Mouse (Mus musculus): ENCODE results near the gene Htra1. TPM values are rescaled to one million over a fixed set of nuclear protein-coding genes. Genes with fewer than 3 reads are reported as not detected.

Htra1 gene
- total and polyA plus RNA-seq, 3 experiments, result not detected

GRCm38 (mm10) chr7:131007221-131007620 is 71.3 kb downstream of the Htra1 start:
- no peak for DNase-seq (ENCODE audit: low read depth, low spot score)
- no peaks in the 10 kb centered on the region for H3K36me3 ChIP-seq (ENCODE audit: control insufficient read depth in 1 of 2, insufficient read depth in 2 of 2, low read length in 2 of 2)
- H3K9ac ChIP-seq (ENCODE audit: control insufficient read depth, low read depth, low read length, poor library complexity, severe bottlenecking), result no peak overlapping the region
- H3K27me3 ChIP-seq (ENCODE audit: control insufficient read depth in 1 of 2, insufficient read depth in 2 of 2, low read length in 2 of 2), result no peaks in the 10 kb centered on the region
- TF ChIP-seq NRF1 (IDR thresholded peaks at IDR 0.05; ENCODE audit: insufficient read depth, low read depth, low read length, poor library complexity, severe bottlenecking) (no peak), JUND (IDR thresholded peaks at IDR 0.05; ENCODE audit: low read depth, low read length) (no peak), ZKSCAN1 (IDR thresholded peaks at IDR 0.05; ENCODE audit: low read depth, low read length) (no peak), ZNF384 (IDR thresholded peaks at IDR 0.05; ENCODE audit: low read depth, low read length) (no peak), EP300 (IDR thresholded peaks at IDR 0.05; ENCODE audit: low read depth in 1 of 2, low read length in 2 of 2) (no peak), CHD2 (IDR thresholded peaks at IDR 0.05; ENCODE audit: low read length) (no peak), MAZ (IDR thresholded peaks at IDR 0.05; ENCODE audit: low read depth, low read length) (no peak), RCOR1 (IDR thresholded peaks at IDR 0.05; ENCODE audit: low read depth, low read length) (no peak), NELFE (IDR thresholded peaks at IDR 0.05; ENCODE audit: low read depth, low read length) (no peak), MEF2A (IDR thresholded peaks at IDR 0.05; ENCODE audit: extremely low read depth, insufficient replicate concordance, low read depth, low read length, poor library complexity, severe bottlenecking) (no peak), KAT2A (conservative IDR thresholded peaks at IDR 0.05; ENCODE audit: low read depth, low read length) (no peak), USF1 (IDR thresholded peaks at IDR 0.05; ENCODE audit: low read depth, low read length) (no peak), ZMIZ1 (IDR thresholded peaks at IDR 0.05; ENCODE audit: low read depth, low read length) (no peak), ETS1 (IDR thresholded peaks at IDR 0.05; ENCODE audit: low read depth, low read length) (no peak), ELF1 (IDR thresholded peaks at IDR 0.05; ENCODE audit: low read depth, low read length) (no peak), TAL1 (IDR thresholded peaks at IDR 0.05; ENCODE audit: low read length) (no peak), USF2 (IDR thresholded peaks at IDR 0.05; ENCODE audit: borderline replicate concordance in 1 of 2, insufficient read depth in 1 of 2, low read depth in 1 of 2, low read length in 2 of 2) (no peak), E2F4 (IDR thresholded peaks at IDR 0.05; ENCODE audit: borderline replicate concordance, low read depth, low read length) (no peak), TBP (IDR thresholded peaks at IDR 0.05; ENCODE audit: low read depth, low read length) (no peak)
- no peaks in the 10 kb centered on the region for H3K4me1 ChIP-seq (ENCODE audit: control insufficient read depth in 1 of 2, insufficient read depth in 2 of 2, low read length in 2 of 2)
- no peak overlapping the region for H3K27ac ChIP-seq (ENCODE audit: control insufficient read depth, low read depth, low read length)
- no peaks in the 10 kb centered on the region for H3K9me3 ChIP-seq (replicated peaks; ENCODE audit: insufficient read depth, low read length)
- H3K79me2 ChIP-seq (ENCODE audit: control insufficient read depth, insufficient read depth, low read length, poor library complexity), result no peaks in the 10 kb centered on the region
- H3K4me3 ChIP-seq (ENCODE audit: control insufficient read depth in 1 of 2, insufficient read depth in 1 of 2, low read depth in 2 of 2, low read length in 2 of 2), result no peak overlapping the region

- Histone ChIP-seq H3K4me1 (ENCODE audit: control insufficient read depth in 1 of 2, insufficient read depth in 2 of 2, low read length in 2 of 2) (no peaks in the 10 kb centered on the region), H3K27me3 (ENCODE audit: control insufficient read depth in 1 of 2, insufficient read depth in 2 of 2, low read length in 2 of 2) (no peaks in the 10 kb centered on the region), H3K4me3 (ENCODE audit: control insufficient read depth in 1 of 2, insufficient read depth in 1 of 2, low read depth in 2 of 2, low read length in 2 of 2) (no peak overlapping the region), H3K79me2 (ENCODE audit: control insufficient read depth, insufficient read depth, low read length, poor library complexity) (no peaks in the 10 kb centered on the region), H3K36me3 (ENCODE audit: control insufficient read depth in 1 of 2, insufficient read depth in 2 of 2, low read length in 2 of 2) (no peaks in the 10 kb centered on the region), H3K9me3 (replicated peaks; ENCODE audit: insufficient read depth, low read length) (no peaks in the 10 kb centered on the region), H3K9ac (ENCODE audit: control insufficient read depth, low read depth, low read length, poor library complexity, severe bottlenecking) (no peak overlapping the region), H3K27ac (ENCODE audit: control insufficient read depth, low read depth, low read length) (no peak overlapping the region)
- TF ChIP-seq ZNF384 (IDR thresholded peaks at IDR 0.05; ENCODE audit: low read depth, low read length) (no peak), BHLHE40 (IDR thresholded peaks at IDR 0.05; ENCODE audit: borderline replicate concordance, low read depth, low read length) (no peak), MXI1 (IDR thresholded peaks at IDR 0.05; ENCODE audit: low read depth, low read length) (no peak), TCF12 (IDR thresholded peaks at IDR 0.05; ENCODE audit: low read depth, low read length) (no peak), KAT2A (conservative IDR thresholded peaks at IDR 0.05; ENCODE audit: low read depth, low read length) (no peak), MYB (IDR thresholded peaks at IDR 0.05; ENCODE audit: low read depth, low read length) (no peak), MAX (IDR thresholded peaks at IDR 0.05; ENCODE audit: low read length) (no peak), RAD21 (IDR thresholded peaks at IDR 0.05; ENCODE audit: low read depth, low read length) (no peak), HCFC1 (IDR thresholded peaks at IDR 0.05; ENCODE audit: low read depth, low read length) (no peak), TAL1 (IDR thresholded peaks at IDR 0.05; ENCODE audit: low read length) (no peak), ZMIZ1 (IDR thresholded peaks at IDR 0.05; ENCODE audit: low read depth, low read length) (no peak), GATA1 (IDR thresholded peaks at IDR 0.05; ENCODE audit: low read depth, low read length) (no peak), USF2 (IDR thresholded peaks at IDR 0.05; ENCODE audit: borderline replicate concordance in 1 of 2, insufficient read depth in 1 of 2, low read depth in 1 of 2, low read length in 2 of 2) (no peak), NELFE (IDR thresholded peaks at IDR 0.05; ENCODE audit: low read depth, low read length) (no peak), MEF2A (IDR thresholded peaks at IDR 0.05; ENCODE audit: extremely low read depth, insufficient replicate concordance, low read depth, low read length, poor library complexity, severe bottlenecking) (no peak)
- DNase-seq (ENCODE audit: low read depth, low spot score), result no peak
Observed at GRCm38 (mm10) chr7:131009178-131009577, 73.3 kb downstream of the Htra1 start.
